In genomic region chr6:94875841-94876240, GRCm38 (mm10) we compare ENCODE assay signal across 16 mouse cellular contexts.
"Had no signal": no experiment of that assay in that cellular context is flagged by ENCODE, and none has a peak within 500 bp of the region (broad histone marks: within the 10 kb centered on the region; RNA-seq: fewer than 3 reads in every experiment).

No protein-coding gene starts in this region.

- H3K36me3 ChIP-seq: neural tube, embryonic 13.5 days; neural tube, embryonic 15.5 days; stomach, embryonic 15.5 days had no signal

- H3K4me2 ChIP-seq: neural tube, embryonic 13.5 days; neural tube, embryonic 15.5 days; stomach, embryonic 15.5 days had no signal

- H3K9ac ChIP-seq: neural tube, embryonic 13.5 days; neural tube, embryonic 15.5 days; stomach, embryonic 15.5 days had no signal

- H3K4me3 ChIP-seq: neural tube, embryonic 13.5 days; neural tube, embryonic 15.5 days; stomach, embryonic 15.5 days had no signal

- H3K9me3 ChIP-seq: neural tube, embryonic 13.5 days; neural tube, embryonic 15.5 days; stomach, embryonic 15.5 days had no signal

- H3K4me1 ChIP-seq: neural tube, embryonic 13.5 days; neural tube, embryonic 15.5 days; stomach, embryonic 15.5 days had no signal

- H3K27me3 ChIP-seq: neural tube, embryonic 13.5 days; neural tube, embryonic 15.5 days; stomach, embryonic 15.5 days had no signal

- H3K27ac ChIP-seq: neural tube, embryonic 13.5 days; neural tube, embryonic 15.5 days; stomach, embryonic 15.5 days; stomach, postnatal 0 days had no signal

- DNase-seq: retina, postnatal 1 day; right cerebral cortex, adult 18-20 months; right cerebral cortex, postnatal 14 days; right cerebral cortex, postnatal 25 days; right cerebral cortex, postnatal 4 days; spleen, adult 18-20 months; thymus, adult 18-20 months; thymus, adult 2 months; thymus, postnatal 14 days; thymus, postnatal 25 days; thymus, postnatal 36 days; thymus, postnatal 4 days had no signal
